Mouse (Mus musculus) CH12F3 (cell line): ENCODE results near the gene Psmg1.

Experiments used
- in situ Hi-C: fragments of 300-500 bp; cut with MboI; formaldehyde crosslinking; loops from 2 replicates; pipeline ENCODE4 v1.14.3; 2020; ENCODE audit warnings: low sequenced_read_pairs

Gene Psmg1

GRCm38 (mm10) chr16:95960689-95961088, 30.1 kb downstream of the Psmg1 start:
- in situ Hi-C loops, result loop anchor here (10.0 to 25.0 kb wide), 4 partner anchors 348 to 748 kb away; no protein-coding TSS in a partner anchor

GRCm38 (mm10) chr16:95958080-95958479, 32.7 kb downstream of the Psmg1 start:
- in situ Hi-C loops, result loop anchor here (25.0 kb wide), 2 partner anchors 346 to 746 kb away; no protein-coding TSS in a partner anchor

DNA sequence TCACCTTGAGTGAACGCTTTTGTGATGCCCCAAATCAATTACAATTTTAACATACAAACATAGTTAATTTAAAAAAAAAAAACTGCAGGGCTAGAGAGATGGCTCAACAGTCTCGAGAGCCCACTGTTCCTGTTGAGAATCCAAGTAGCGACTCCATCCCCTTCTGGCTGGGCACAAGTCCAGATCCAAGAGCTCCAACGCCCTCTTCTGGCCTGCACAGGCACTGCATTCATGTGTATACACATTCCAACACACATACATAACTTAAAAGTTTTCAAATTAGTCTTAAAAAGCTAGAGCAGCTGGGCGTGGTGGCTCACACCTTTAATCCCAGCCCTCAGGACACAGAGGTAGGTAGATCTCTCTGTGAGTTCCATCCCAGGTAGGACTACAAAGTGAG, 34.1 kb downstream of the Psmg1 start:
- in situ Hi-C loops, result loop anchor here (25.0 kb wide), 2 partner anchors 344 to 744 kb away; no protein-coding TSS in a partner anchor

DNA sequence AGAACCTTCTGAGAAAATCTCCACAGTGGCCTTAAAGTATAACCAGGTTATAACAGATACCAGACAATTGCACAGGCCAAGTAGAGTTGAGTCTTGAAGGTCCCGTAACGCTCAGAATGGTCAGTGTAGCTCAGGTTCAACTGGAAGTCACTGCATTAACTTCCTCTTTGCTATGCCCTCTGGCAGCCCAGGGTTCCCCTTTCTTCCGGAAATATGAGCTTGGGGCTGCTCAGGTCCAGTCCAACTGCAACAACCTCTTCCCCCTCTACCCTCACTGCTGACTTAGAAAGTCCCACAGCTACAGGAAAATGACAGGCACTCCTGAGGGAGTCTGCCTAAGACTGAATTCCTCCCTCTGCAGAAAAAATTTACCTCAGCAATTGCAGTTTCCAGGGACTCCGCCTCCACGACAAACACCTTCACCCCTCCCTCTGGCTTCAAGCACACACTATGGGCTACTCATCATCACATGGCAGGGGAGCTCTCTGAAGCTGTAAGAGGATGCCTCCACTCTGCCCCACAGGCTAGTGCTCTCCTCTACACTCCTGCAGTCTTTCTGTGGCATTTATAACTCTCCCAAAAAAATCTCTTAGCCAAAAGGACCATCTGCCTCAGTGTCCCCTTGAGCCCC, 34.9 kb downstream of the Psmg1 start:
- in situ Hi-C loops, result loop anchor here (25.0 kb wide), 2 partner anchors 344 to 744 kb away; no protein-coding TSS in a partner anchor

- in situ Hi-C loops, result loop anchor here (25.0 kb wide), 2 partner anchors 342 to 742 kb away; no protein-coding TSS in a partner anchor
Measured at GRCm38 (mm10) chr16:95954341-95954740, 36.4 kb downstream of the Psmg1 start.

GRCm38 (mm10) chr16:95953159-95953650, 37.6 kb downstream of the Psmg1 start:
- in situ Hi-C loops, result loop anchor here (25.0 kb wide), 2 partner anchors 341 to 741 kb away; no protein-coding TSS in a partner anchor

GRCm38 (mm10) chr16:95951471-95951870, 39.3 kb downstream of the Psmg1 start:
- in situ Hi-C loops, result loop anchor here (25.0 kb wide), 2 partner anchors 339 to 739 kb away; no protein-coding TSS in a partner anchor

GRCm38 (mm10) chr16:95945389-95946311, 45.1 kb downstream of the Psmg1 start:
- in situ Hi-C loops, result loop anchor here (10.0 to 25.0 kb wide), 2 partner anchors 208 to 291 kb away; no protein-coding TSS in a partner anchor

- in situ Hi-C loops, result loop anchor here (10.0 to 25.0 kb wide), 2 partner anchors 206 to 288 kb away; no protein-coding TSS in a partner anchor
Measured at GRCm38 (mm10) chr16:95943186-95943585, 47.6 kb downstream of the Psmg1 start.

GRCm38 (mm10) chr16:95941575-95941974, 49.2 kb downstream of the Psmg1 start:
- in situ Hi-C loops, result loop anchor here (10.0 to 25.0 kb wide), 2 partner anchors 204 to 287 kb away; no protein-coding TSS in a partner anchor

DNA sequence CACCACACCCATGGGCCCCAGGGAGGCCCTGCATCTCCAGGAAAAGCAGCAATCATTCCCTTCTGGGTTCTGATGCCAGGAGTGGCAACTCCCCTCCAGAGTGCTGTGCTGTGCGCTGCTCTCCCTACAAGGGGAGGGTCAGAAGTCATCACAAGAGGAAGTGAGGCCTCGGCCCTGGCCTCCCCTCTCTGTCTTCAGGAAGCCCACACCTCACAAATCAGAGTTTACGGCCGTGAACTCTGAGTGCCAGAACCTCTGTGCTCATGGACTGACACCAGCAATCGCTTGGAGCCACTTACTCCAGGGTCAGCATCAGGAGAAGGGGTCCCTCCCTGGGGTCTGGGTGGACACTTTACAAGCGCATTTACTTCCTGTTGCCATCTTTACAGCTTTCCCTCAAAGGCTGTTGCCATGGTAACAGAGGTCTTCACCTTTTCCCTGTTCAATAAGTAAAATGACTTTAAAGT, 55.2 kb downstream of the Psmg1 start:
- in situ Hi-C loops, result loop anchor here (25.0 kb wide), 1 partner anchor 198 kb away; no protein-coding TSS in a partner anchor

DNA sequence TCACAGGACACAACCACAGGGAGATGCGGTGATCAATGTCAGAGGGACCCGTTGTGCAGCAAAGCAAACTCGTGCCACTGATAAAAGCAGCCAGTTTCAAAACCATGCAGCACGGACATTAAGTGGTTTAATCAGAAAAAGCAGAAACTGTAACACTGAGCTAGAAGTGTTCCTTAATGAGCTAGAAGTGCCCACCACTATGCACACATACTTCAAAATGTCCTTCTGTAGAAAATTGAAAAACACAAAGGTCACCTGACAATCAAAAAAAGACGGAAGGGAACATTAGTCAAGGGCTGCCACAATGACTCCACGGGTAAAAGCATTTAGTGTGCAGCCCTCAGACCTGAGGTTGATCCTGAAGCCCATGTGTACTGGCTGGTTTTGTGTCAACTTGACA, 57.9 kb downstream of the Psmg1 start:
- in situ Hi-C loops, result loop anchor here (25.0 kb wide), 1 partner anchor 196 kb away; no protein-coding TSS in a partner anchor

GRCm38 (mm10) chr16:95931509-95931908, 59.3 kb downstream of the Psmg1 start:
- in situ Hi-C loops, result loop anchor here (25.0 kb wide), 1 partner anchor 194 kb away; no protein-coding TSS in a partner anchor
